Mouse (Mus musculus) granulocyte monocyte progenitor cell, adult 5-6 weeks (primary cell): ENCODE measurements around the gene Il12rb1. TPM values are rescaled to one million over a fixed set of nuclear protein-coding genes. Genes with fewer than 3 reads are reported as not detected.

Source experiments
- ATAC-seq: replicated peaks from 2 replicates; pipeline ENCODE4 v1.8.0; 2016; ENCODE audit warnings: mild to moderate bottlenecking, moderate TSS enrichment, inconsistent platforms; ENCODE audit not compliant: poor library complexity, severe bottlenecking
- total RNA-seq, 2 experiments: library from RNA; stranded (forward) in 1 of 2; stranded (reverse) in 1 of 2; fragments of 200-712, 200-1000 nt in 1 of 2; fragments of >200 nt in 1 of 2; fragmentation: Nextera tagmentation in 1 of 2; gene quantifications; 2 replicates each; pipeline ENCODE4 v1.2.3; 2014 to 2017

Il12rb1 gene
- total RNA-seq, 2 experiments from 2014 or later = 0.24 to 0.52 TPM

- ATAC-seq = peak; percentile 44
Observed at GRCm38 (mm10) chr8:70797081-70798070, 10.9 kb upstream of the Il12rb1 start.

GRCm38 (mm10) chr8:70798281-70798680 lies 10.0 kb upstream of the Il12rb1 start:
- no peak for ATAC-seq

GRCm38 (mm10) chr8:70800648-70801047 lies 7.6 kb upstream of the Il12rb1 start:
- no peak for ATAC-seq

- ATAC-seq = peak; percentile 4; the same call in 1 of the 2 replicates
Observed at GRCm38 (mm10) chr8:70801156-70801555, 7.1 kb upstream of the Il12rb1 start.

- ATAC-seq = no peak
Observed at GRCm38 (mm10) chr8:70801830-70802229, 6.4 kb upstream of the Il12rb1 start.

GRCm38 (mm10) chr8:70802786-70803510 lies 5.3 kb upstream of the Il12rb1 start:
- no peak for ATAC-seq

- peak; percentile 50 for ATAC-seq
Observed at GRCm38 (mm10) chr8:70803761-70804480, 4.3 kb upstream of the Il12rb1 start.

- peak; percentile 61 for ATAC-seq
Observed at GRCm38 (mm10) chr8:70804481-70805206, 3.6 kb upstream of the Il12rb1 start, which contains the start of gene Mast3. Gene Mast3, minus strand, starts transcription at chr8:70805054.

- ATAC-seq = peak; percentile 62
Observed at GRCm38 (mm10) chr8:70806541-70806940, 1.7 kb upstream of the Il12rb1 start.

GRCm38 (mm10) chr8:70807304-70807703 lies 945 bp upstream of the Il12rb1 start:
- no peak for ATAC-seq

- no peak for ATAC-seq
Observed at GRCm38 (mm10) chr8:70808955-70809701, 879 bp downstream of the Il12rb1 start.

- peak; percentile 38 for ATAC-seq
Observed at GRCm38 (mm10) chr8:70810962-70811680, 2.9 kb downstream of the Il12rb1 start.

- no peak for ATAC-seq
Observed at GRCm38 (mm10) chr8:70812055-70812454, 3.8 kb downstream of the Il12rb1 start.

GRCm38 (mm10) chr8:70812885-70813284 lies 4.6 kb downstream of the Il12rb1 start:
- no peak for ATAC-seq

- ATAC-seq = peak; percentile 50
Observed at GRCm38 (mm10) chr8:70816679-70817078, 8.4 kb downstream of the Il12rb1 start.

GRCm38 (mm10) chr8:70820101-70820935 lies 12.1 kb downstream of the Il12rb1 start:
- ATAC-seq = 0 out of 2 replicates have a peak, but pooled peaks have one; percentile 18

GRCm38 (mm10) chr8:70821399-70821962 lies 13.2 kb downstream of the Il12rb1 start:
- ATAC-seq = peak; percentile 86
